Mouse (Mus musculus) activated CD4-positive, CD25-positive, alpha-beta regulatory T cell, adult 4 months (primary cell): ENCODE results near the gene Vil1. TPM values are rescaled to one million over a fixed set of nuclear protein-coding genes. Genes with fewer than 3 reads are reported as not detected.

ENCODE experiments used
- ATAC-seq: one replicate; pipeline ENCODE4 v1.8.0; 2017
- polyA plus RNA-seq, 2 experiments: library from polyadenylated mRNA; unstranded; fragments of 100-300 nt; shearing (Covaris generic); gene quantifications; one replicate each; pipeline ENCODE4 v1.2.1; 2017

Gene Vil1
- polyA plus RNA-seq, 2 experiments from 2014 or later = 0.13 TPM; not detected in 1

DNA sequence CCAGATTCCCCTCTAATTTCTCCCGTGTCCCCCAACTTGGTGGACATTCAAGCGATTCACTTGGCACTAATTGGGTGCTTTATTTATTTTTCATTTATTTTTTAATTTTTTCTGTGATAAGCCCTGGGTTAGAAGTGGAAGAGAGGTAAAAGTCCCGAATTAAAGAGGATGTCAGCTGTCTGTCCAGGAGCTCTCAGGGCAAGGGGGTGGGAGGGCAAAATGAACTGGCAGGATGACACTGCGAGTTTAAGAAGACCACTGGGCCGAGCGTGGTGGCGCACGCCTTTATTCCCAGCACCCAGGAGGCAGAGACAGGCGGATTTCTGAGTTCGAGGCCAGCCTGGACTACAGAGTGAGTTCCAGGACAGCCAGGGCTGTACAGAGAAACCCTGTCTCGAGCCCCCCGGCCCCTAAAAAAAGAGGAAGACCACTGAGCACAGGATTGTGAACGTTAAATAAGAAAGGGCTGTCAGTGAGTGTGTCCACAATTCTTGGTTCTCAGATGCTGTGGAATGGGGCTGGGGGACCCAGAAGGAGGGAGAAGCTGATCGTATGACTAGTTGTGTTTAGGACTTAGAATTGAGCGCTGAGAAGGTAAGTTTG is 21.7 kb upstream of the Vil1 start:
- no peak for ATAC-seq

DNA sequence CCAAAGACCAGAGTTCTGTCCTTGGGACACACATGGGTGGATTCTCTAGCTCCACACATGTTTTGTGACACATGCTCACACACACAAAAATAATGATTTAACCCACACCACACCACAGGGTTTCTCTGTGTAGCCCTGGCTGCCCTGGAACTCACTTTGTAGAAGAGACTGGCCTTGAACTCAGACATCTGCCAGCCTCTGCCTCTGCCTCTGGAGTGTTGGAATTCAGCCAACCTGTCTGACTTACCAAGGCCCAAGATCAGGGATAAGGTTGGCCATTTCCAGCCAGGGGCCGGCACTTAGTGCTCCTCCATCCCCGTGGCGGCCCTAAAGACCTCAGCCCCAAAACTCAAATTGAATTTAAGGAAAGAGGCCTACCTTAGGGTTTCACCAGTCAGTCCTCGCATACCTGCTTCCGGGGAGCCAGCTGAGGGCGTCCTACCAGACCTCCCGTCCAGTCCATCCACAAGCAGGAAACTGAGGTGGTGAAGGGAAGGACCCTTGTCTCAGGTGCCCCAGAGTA is 20.7 kb upstream of the Vil1 start:
- no peak for ATAC-seq

DNA sequence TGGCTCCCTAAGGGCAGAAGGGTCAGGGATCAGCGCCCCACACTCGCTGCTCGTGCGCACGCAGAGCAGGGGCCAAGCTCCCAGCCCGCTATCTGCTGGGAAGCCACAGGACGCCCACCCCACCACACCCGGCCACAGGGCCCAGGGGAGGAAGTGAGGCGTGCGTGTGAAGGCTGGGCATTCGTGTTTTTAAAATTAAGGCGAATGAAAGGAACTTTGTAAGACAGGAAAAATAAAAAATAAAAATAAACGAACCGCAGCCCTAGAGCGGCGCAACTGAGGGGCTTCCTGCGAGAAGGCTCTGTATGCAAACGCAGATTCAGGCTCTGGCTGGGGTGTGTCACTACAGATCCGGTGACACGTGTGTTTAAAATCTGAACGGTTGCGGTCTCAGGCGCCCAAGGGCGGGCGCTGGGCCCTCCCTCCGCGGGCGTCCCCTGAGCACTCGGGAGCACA is 19.3 kb upstream of the Vil1 start:
- peak; percentile 38 for ATAC-seq

DNA sequence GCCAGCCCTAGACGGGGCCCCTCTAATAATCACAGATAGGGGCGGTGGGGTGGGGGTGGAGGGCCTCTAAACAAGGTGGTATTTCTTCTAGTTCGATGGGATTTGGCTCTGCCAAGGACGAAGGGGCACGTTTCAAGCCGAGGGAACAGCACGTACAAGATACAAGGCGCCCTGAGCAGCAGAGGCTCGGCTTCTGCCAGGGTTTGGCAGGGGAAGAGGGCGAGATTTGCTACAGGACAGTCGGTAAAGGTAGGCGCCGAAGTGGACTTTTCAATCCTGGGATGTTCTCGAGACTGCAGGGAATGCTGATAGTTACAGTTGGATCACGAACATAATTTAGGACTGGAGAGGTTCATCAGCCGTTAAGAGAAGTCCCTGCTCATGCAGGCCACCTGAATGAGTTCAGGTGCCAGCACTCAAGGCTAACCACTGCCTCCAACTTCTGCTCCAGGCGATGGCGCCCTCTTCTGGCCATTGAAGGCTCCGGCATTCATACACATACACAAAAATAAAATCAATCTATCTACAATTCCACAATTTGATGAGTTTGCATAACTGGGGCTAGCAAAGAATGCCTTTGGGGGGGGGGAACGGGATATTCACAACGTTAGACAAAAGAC is 18.8 kb upstream of the Vil1 start:
- ATAC-seq = no peak

DNA sequence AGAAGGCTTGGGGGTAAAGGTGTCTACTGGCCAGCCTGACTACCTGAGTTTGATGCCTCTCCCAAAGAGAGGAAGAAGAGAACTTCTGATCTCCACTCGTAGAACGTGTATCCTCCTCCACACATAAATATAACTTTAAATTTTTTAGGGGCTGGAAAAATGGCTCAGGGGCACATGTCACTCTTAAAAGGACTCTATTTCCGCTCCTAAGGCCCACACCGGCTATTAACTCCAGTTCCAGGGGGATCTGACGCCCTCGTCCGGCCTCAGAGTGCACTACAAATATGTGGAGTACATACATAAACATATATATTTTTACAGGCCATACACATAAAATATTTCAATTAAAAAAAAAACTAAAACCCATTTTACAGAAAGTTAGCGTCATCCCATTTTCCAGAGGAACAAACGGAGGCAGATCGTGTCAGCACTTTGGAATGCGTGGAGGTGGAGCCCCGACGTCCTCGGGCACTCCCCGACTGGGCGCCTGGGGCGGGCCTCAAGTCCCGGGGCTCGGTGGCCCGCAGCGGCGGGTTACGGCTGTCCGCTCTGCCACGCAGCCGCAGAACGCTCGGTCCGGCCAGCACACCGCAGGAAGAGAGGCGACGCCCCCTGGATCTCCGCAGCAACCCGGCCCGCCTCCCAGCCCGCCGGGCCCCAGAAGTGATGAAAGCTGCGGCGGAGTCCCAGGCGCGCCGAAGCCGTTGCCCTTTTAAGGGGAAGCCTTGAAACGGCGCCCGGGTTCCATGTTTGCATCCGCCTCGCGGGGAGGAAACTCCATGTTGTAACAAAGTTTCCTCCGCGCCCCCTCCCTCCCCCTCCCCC is 18.0 kb upstream of the Vil1 start, which contains the start of gene Ctdsp1:
Gene Ctdsp1, plus strand, starts transcription at position 586 of the 825 bp plus-strand sequence.
- ATAC-seq = peak; percentile 51

DNA sequence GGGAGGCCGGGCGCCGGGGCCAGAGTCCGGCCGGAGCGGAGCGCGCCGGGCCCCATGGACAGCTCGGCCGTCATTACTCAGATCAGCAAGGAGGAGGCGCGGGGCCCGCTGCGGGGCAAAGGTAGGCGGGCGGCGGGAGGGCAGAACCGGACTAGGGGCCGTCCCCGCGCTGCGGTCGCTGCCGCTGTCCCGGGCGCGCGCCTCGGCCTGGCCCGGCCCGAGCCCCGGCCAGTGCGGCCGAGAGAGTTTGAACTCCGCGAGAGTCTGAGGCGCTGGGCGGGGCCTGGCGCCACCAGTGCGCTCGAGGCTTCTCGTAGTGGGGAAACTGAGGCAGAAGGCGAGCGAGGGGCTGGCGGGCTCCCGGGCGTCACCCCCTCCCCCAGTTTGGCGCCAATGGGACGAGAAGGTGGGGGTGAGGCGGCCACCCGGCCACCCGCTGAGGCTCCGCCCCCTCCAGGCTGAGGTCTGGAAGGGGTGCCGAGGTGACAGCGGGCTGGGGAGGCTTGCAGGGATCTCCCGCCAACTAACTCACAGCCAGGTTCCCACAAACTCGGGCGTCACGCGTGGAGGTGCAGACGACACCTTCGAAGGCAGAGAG is 17.2 kb upstream of the Vil1 start:
- ATAC-seq = peak; percentile 6

DNA sequence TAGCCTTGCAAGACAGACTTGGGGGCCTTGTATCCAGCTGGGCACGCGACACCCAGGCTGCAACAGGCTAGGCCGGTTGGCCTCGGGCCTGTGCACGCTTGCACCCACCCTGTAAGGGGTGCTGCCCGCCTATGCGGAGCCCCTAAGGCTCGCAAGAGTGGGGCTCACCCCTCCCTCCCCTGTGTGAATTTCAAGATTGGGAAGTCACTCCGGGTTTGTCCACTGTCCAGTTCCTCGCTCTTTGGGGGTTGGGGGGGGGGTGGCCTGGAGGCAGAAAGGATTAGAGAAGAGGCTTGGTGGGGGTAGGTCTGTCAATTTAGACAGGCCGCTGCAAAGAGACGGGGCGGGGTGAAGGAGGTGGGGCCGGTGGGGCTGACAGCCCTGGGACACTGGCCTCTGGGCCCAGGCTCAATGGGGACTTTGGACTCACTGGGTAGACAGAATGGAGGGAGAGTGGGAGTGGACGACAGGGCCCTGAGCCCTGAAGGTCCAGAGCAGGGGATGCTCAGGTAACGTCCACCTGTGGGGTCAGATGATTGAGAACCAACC is 16.7 kb upstream of the Vil1 start:
- ATAC-seq = no peak

DNA sequence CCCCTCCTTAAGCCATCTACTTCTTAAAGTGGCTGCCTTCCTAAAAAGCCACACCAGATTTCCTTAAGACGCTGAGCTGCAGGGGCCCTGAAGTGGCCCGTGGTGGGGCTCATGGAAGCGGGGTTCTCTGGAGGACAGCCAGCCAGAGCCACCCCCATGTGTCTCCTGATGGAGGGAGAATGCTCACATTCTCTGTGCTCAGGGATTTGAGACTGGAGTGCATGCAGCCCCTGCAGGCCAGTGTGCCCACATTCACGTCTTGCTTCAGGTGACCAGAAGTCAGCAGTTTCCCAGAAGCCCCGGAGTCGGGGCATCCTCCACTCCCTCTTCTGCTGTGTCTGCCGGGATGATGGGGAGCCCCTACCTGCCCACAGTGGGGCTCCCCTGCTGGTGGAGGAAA is 16.2 kb upstream of the Vil1 start:
- ATAC-seq = no peak

DNA sequence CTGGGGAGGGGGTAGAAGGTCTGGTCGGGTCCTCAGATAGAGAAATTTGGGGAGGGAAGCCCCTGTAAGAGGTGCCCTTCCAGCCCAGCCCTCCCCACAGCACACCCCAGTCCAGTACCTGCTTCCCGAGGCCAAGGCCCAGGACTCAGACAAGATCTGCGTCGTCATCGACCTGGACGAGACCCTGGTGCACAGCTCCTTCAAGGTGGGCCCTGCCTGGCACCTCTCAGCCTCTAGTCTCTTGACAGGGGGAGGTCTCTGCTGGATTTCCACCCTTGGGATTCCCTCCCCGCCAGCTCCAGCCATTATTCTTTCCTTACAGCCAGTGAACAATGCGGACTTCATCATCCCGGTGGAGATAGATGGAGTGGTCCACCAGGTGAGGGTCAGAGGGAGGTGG is 15.5 kb upstream of the Vil1 start:
- ATAC-seq = no peak

DNA sequence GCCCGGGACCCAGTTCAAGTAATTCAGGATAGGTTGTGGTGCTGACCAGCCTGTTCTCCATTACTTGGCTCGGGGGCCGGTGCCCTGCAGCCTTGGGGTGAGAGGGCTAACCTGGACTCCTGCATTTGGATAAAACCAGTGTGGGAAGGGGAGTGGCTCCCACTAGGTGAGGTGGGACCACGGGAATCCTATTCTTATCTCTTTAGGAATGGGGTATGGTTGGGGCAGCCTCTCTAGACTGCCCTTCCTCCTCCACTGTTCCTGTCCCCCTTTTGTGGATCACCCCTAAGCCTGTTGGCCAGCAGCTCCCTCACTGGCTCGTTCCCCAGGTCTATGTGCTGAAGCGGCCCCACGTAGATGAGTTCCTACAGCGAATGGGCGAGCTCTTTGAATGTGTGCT is 14.9 kb upstream of the Vil1 start:
- no peak for ATAC-seq

DNA sequence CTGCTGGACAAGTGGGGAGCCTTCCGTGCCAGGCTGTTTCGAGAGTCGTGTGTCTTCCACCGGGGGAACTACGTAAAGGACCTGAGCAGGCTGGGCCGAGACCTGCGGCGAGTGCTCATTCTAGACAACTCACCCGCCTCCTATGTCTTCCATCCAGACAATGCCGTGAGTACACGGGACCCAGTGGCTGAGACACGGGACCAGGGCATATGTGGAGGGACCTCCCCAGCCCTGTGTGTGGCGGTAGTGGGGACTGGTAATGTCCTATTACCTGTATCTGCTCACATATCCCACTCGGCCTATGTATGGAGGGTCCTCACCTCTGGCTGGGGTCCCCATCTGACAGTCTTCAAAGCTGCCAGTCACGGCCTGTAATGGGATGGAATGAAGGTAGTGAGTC is 14.3 kb upstream of the Vil1 start:
- ATAC-seq = no peak

DNA sequence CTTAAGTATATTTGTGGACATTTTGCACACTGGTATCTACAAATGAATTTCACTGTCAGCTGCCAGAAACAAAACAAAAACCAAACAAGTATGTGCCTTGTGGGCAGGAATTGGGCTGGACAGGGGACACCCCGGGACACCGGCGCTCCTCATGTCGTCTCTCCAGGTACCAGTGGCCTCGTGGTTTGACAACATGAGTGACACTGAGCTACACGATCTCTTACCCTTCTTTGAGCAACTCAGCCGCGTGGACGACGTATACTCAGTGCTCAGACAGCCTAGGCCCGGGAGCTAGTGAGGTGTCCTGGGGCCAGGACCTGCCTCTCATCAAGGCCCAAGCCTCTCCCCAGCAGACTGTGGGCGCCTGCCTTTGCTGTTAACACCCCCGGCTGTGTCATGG is 13.9 kb upstream of the Vil1 start:
- ATAC-seq = no peak

DNA sequence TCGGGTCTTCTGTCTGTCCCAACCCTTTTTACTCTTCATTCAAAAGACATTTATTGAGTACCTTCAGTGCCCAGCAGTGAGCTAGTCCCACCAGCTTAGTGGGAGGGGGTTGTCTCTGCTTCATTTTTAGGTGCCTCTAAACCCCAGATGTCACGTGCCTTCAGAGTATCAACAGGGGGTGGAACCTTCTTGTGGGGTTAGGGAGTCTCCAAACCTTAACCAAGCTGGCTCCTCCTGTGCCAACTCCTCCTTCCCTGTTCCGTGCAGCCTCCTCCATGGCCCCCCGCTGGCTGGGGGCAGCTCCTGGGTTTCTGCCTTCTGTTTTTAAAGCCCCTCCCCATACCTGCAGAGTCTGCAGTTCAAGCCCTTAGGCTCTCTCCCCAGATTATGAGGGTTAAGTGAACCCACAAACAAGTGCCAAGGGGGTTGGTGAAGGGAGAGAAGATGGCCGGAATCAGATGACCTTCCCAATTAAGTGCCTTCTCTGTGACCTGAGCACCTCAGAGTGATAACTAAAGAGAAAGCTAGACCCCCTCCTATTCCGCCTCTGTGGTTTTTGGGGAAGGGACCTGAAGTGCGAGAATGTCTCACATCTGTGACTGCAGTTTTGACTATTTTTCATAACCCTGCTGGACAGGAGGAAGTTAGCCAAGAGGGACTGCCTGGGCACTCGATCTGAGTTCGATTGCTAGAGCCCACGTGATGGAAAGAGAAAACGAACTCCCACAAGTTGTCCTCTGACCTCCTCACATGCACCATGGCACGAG is 12.5 kb upstream of the Vil1 start:
- peak; percentile 3 for ATAC-seq

DNA sequence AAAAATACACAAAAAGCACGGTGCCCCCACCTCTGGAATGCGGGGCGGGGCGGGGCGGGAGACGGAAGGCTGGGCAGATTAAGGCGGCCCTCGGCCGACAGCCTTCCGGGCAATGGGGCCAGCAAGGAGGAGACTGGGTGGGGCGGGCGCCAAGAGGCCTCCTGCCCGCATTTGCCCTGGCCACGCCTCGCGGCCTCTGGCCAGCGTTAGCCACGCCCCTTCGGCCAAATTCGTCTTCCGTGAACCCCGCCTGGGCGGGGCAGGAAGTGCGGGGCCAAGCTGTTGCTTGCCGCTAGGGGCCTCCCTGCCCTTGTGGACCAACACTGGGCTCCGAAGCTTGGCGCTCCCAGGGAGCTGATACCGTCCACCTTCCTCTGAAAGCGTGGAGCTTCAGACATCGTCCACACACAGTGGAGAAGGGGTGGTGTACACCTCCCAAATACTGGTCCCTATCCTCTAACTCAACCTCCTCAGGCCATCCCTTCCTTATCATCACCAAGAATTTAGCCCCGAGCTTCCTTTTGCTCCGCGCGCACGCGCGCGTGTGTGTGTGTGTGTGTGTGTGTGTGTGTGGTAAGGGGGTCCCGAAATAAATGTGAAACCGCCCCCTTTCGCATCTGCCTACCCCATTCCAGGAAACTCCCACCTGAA is 11.8 kb upstream of the Vil1 start:
- peak; percentile 74 for ATAC-seq

DNA sequence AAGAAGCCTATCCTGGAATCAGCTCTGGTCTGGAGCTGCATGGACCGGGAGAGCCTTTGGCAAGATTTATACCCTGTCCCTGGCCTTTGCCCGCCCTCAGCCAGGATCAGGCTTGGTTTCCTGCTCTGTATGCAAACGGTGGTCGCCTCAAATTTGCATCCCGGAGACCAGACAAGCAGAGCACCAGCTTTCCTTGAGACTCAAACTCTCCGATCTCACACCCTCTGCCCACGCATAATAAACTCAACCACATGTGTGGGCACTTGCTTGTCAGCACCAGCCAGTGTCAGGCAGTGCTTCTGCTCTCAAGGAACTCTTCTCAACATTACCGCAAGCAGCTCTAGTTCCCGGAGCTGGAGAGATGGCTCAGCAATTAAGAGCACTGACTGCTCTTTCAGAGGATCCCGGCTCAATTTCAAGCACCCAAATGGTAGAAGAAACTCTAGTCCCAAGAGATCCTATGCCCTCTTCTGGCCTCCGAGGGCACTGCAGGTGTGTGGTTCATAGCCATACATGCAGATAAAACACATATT is 11.2 kb upstream of the Vil1 start:
- peak; percentile 55 for ATAC-seq

DNA sequence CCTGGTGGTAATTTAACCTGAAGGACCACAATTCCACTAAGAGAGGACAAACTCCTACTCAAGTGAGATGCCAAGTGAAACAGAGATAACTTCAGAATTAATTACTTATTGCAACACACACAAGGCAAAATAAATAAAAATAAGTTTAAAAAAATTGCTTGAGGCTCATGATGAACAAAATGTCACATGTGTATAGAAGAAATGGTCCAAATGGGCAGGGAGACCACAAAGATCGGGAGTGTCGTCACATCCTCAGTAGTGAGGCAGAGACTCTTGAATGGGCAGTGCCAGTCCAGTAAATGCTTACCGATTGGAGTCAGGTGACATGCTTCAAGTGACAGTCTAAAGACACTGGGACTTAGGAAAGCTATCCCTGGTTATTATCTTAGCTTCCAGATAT is 8.6 kb upstream of the Vil1 start:
- no peak for ATAC-seq

DNA sequence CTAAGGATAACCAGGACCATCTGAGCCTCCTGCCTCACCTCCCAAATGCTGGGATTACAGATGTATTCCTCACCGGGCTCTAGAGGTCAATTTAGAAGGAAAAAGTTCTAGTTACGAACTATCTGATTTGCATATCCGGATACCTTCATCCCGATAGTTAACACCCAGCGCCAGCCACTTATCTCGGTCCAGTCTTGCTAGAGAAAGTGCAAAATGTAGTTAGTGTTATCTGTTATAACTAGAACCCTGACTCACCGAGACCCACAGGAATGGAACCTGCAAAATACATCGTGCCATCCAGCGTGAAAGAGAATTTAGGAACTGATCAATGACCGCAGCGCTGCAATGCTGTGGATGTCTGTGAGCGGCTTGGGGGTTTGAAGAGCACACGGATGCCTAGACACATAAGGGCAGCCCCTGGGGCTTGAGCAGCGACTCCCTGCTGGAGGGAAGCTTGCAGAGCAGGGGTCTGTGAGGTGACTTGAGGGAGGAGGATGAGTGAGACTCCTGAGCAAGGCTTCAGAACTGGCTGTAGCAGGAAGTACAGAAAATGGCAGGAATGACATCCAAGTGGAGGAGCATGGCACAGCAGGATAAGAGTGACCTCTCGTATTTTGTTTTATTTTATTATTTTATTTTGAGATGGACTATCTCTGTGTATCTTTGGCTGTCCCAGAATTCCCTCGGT is 8.0 kb upstream of the Vil1 start:
- ATAC-seq = no peak

DNA sequence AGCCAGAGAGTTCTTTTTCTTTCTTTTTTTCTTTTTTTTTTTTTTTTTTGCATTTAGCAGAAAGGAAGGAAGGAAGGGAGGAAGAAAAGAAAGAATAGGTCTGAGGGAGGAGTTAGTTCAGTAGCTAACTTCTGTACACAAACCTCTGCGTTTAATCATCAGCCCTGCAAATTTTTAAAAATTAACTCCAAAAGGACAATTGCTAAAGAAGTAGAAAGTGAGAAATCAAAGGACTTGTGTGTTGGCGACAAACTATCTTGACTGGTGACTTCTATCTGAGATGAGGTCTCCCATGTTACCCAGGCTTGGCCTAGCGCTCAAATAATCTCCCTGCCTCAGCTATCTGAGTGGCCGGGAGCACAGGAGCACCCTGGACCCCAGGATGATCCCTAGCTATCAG is 5.0 kb upstream of the Vil1 start:
- no peak for ATAC-seq

DNA sequence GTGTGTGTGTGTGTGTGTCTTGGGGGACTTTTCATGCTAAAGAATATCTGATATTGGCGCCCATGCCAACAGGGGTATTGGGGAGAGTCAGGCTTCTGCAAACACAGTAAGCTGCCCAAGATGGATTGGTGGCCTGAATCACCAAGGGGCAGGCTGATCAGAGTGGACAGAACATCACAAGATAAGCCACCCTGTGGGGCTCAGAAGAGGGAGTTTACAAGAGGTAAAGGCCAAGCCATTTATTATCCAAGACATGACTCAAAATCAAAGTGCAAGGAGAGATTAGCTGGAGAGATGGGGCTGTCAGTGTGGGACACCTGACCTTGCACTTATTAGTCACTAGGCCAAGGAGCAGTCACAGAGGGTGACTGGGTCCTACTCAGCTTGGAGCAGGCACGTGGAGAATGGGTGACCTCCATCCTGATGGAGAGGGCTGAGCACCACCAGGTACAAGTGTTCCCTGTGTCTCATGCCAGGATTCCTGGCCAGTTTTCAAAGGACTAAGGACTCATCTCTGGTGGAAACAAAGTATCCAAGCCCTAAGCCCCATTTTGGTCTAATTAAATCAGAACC is 2.7 kb downstream of the Vil1 start:
- ATAC-seq = no peak

DNA sequence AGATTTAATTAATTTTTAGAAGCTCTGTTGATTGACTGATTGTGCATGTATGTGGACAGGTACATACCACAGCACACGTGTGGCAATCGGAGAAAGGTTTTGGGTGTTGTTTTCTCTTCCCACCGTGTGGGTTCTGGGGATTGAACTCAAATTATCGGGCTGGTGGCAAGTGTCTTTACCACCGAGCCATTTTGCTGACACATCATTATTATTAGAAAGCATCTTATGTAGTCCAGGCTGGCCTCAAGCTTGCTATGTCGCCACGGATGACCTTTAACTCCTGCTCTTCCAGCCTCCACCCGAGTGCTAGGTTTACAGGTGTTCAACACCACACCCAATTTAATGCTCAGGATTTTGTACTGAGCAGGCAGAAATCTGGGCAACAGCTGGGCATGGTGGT is 3.5 kb downstream of the Vil1 start:
- ATAC-seq = no peak
